ENCODE assay signal across 9 mouse cellular contexts in the genomic region with DNA sequence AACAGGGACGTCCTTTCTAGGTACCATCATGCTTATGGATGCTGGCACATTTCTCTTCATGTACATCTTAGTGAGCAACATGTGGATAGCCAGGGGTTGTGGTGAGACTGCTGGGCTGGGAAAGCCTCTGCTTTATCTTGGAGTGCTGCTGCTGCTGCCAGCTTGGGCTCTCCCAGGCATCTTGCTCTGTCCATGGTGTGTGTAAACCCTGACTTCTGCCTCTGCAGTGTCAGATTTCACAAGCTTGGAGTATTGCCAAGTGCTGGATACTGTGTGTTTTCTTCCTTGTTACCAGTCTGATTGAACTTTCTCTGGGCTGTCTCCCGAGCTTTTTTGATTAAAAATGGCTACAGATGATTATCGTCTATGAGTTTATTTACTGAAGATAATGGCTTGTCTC. TPM values are rescaled to one million over a fixed set of nuclear protein-coding genes. Genes with fewer than 3 reads are reported as not detected.
A peak's percentile ranks its signal among the peaks of the same experiment; 100 is the strongest.
DNase-seq lines count a peak whose midpoint lies in the region; ATAC-seq and TF ChIP-seq lines count a peak whose summit lies in the region.
"Had no signal": no experiment of that assay in that cellular context is flagged by ENCODE, and none has a peak within 500 bp of the region (broad histone marks: within the 10 kb centered on the region; RNA-seq: fewer than 3 reads in every experiment).

No protein-coding gene starts in this region.

- H3K4me2 ChIP-seq in heart, embryonic 13.5 days = no peak overlapping the region
- H3K4me2 ChIP-seq in kidney, postnatal 0 days (ENCODE audit: low read length) = no peak overlapping the region

- H3K27ac ChIP-seq in heart, embryonic 13.5 days (replicated peaks) = 0 out of 2 replicates have a peak overlapping the region, but pooled peaks have one; percentile 14
- H3K27ac ChIP-seq in kidney, postnatal 0 days = no peak overlapping the region; the same call in 1 of the 2 replicates

- H3K36me3 ChIP-seq in heart, embryonic 13.5 days = no peaks in the 10 kb centered on the region
- no peaks in the 10 kb centered on the region for H3K36me3 ChIP-seq in kidney, postnatal 0 days (ENCODE audit: insufficient read depth, low read length)

- DNase-seq in heart, adult 11 months = no peak
- peak; percentile 58 for DNase-seq in embryo, embryonic 10.5 days (ENCODE audit: low spot score)
- peak; percentile 87 for DNase-seq in kidney, postnatal 0 days (ENCODE audit: low spot score)
- DNase-seq in ovary, postnatal 14 days (ENCODE audit: low spot score) = peak; percentile 54
- no peak for DNase-seq in frontal cortex, postnatal 14 days (ENCODE audit: low spot score in 2 of 2)
- no peak for DNase-seq in spleen, postnatal 36 days (ENCODE audit: low spot score in 2 of 2)
- no peak for DNase-seq in cerebellum, postnatal 14 days
- DNase-seq: right cerebral cortex, postnatal 14 days had no signal

- 18% methylated on average over 3 of the region's 3 CpGs for WGBS in heart, embryonic 13.5 days
- WGBS in kidney, postnatal 0 days = 39% methylated on average over 3 of the region's 3 CpGs

- H3K4me3 ChIP-seq in heart, embryonic 13.5 days = no peak overlapping the region
- no peak overlapping the region for H3K4me3 ChIP-seq in kidney, postnatal 0 days (replicated peaks; ENCODE audit: low read depth, low read length)

- no peak for TF ChIP-seq CTCF in kidney, postnatal 0 days (IDR thresholded peaks at IDR 0.05; ENCODE audit: low read depth)

- H3K27me3 ChIP-seq in heart, embryonic 13.5 days (replicated peaks) = no peaks in the 10 kb centered on the region
- H3K27me3 ChIP-seq in kidney, postnatal 0 days (ENCODE audit: insufficient read depth, low read length) = no peaks in the 10 kb centered on the region

- ATAC-seq in heart, embryonic 13.5 days (ENCODE audit: extremely low read depth, insufficient number of reproducible peaks, low FRiP score, low TSS enrichment) = no peak
- no peak for ATAC-seq in kidney, postnatal 0 days (replicated peaks; ENCODE audit: low FRiP score, low read depth)

- H3K4me1 ChIP-seq in heart, embryonic 13.5 days = peaks cover 19% of the 10 kb centered on the region
- H3K4me1 ChIP-seq in kidney, postnatal 0 days (replicated peaks; ENCODE audit: insufficient read depth, low read length) = no peaks in the 10 kb centered on the region

- no peaks in the 10 kb centered on the region for H3K9me3 ChIP-seq in heart, embryonic 13.5 days
- H3K9me3 ChIP-seq in kidney, postnatal 0 days (replicated peaks; ENCODE audit: low read length) = no peaks in the 10 kb centered on the region

- no peak overlapping the region for H3K9ac ChIP-seq in heart, embryonic 13.5 days
- H3K9ac ChIP-seq in kidney, postnatal 0 days (ENCODE audit: low read depth, low read length) = no peak overlapping the region

RNA-seq across cellular contexts. Expression of gene Gm11985, which starts 45.6 kb away (rescaled TPM):
- polyA plus RNA-seq in heart, embryonic 13.5 days (2015; fragmentation: Nextera tagmentation; extraction: Ambion mirVana) = not detected in 2 replicates
- polyA plus RNA-seq in kidney, postnatal 0 days (2015; fragmentation: Nextera tagmentation; extraction: Ambion mirVana) = not detected in 2 replicates

RNA-seq across cellular contexts. Expression of gene Igfbp1, which starts 54.9 kb away (rescaled TPM):
- polyA plus RNA-seq in heart, embryonic 13.5 days (2015; fragmentation: Nextera tagmentation; extraction: Ambion mirVana) = 0.37 and 2.5 TPM in 2 replicates
- 11.8 and 15.3 TPM in 2 replicates for polyA plus RNA-seq in kidney, postnatal 0 days (2015; fragmentation: Nextera tagmentation; extraction: Ambion mirVana)

Comparison
In these comparisons a context has a peak if more than half of its experiments do, and no peak if none do; other contexts are left out.
1. DNase-seq: peak in embryo, embryonic 10.5 days (single experiment), kidney, postnatal 0 days (single experiment) and ovary, postnatal 14 days (single experiment); none in heart, adult 11 months (single experiment), frontal cortex, postnatal 14 days (0 of 2), spleen, postnatal 36 days (0 of 2) and cerebellum, postnatal 14 days (0 of 2).